Mouse (Mus musculus): ENCODE measurements around the gene Klrk1. TPM values are rescaled to one million over a fixed set of nuclear protein-coding genes. Genes with fewer than 3 reads are reported as not detected.

Gene Klrk1
- 4.8 TPM for total RNA-seq (2023)

DNA sequence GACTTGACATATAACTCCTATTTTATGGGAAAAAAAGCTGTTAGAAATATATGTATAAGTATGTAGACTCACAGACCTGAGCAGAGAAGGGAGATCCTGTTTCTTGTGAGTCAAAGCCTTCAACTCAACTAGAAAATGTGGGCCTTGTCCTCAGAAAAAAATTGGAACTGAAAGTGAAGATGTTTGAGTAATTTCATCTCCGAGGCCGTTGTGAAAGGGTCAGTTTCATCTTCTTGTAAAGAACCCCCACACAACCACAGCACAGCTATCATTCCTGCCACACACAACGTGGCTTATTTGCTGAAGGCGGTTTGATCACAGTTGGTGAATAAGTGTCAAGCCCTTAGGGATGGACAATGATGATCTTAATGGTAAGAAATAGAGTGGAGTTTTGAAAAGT, at the start of gene Klrk1:
TSS of gene Klrk1 (minus strand) at position 130 of the 400 bp plus-strand sequence.

DNA sequence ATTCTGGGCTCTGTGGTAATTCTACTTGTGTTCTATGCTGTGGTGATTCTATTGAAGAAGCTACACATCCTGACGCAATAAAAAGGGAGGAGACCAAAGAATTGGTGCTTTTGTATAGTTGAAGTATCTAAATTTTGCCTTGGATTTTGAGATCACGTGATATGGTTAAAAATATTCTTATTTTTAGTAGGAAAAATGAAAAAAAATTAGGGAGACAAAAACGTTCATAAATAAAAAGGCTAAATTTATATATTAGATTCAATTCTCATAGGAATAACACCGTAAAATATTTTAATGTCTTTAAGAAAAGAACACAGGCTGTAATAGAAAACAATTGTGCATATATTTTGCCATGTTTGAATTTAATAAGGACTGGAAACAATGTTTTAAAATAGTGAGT, 36.9 kb upstream of the Klrk1 start, which contains the start of gene Klrc2:
TSS of gene Klrc2 (minus strand) at position 101 of the 400 bp plus-strand sequence.

DNA sequence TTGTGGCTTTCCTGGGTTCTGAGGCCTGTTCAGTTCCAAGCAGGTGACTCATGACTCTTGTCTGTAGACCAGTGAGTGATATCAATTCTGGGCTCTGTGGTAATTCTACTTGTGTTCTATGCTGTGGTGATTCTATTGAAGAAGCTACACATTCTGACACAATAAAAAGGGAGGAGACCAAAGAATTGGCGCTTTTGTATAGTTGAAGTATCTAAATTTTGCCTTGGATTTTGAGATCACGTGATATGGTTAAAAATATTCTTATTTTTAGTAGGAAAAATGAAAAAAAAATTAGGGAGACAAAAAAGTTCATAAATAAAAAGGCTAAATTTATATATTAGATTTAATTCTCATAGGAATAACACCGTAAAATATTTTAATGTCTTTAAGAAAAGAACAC, 19.6 kb upstream of the Klrk1 start, which contains the start of gene Klrc3:
TSS of gene Klrc3 (minus strand) at position 101 of the 400 bp plus-strand sequence.

DNA sequence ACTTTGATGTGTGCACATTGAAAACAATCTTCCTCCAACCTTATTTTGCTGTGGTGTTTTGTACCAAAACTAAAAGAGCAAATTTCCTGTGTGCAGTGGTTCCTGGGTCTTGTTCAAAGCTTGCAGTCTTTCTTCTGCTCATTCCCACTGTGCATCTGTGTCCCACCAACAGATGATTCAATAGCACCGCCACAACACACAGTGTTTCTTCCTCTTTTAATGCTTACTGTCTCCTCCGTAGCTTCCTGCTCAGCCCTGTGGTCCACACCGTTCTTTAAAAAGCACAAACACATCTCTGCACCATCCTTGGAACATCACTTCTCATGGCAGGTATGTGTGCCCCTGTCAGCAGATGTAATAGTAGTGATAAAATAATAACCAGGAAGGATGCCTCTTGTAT, 32.2 kb downstream of the Klrk1 start, which contains the start of gene Klrd1:
TSS of gene Klrd1 (plus strand) at position 275 of the 400 bp plus-strand sequence.

DNA sequence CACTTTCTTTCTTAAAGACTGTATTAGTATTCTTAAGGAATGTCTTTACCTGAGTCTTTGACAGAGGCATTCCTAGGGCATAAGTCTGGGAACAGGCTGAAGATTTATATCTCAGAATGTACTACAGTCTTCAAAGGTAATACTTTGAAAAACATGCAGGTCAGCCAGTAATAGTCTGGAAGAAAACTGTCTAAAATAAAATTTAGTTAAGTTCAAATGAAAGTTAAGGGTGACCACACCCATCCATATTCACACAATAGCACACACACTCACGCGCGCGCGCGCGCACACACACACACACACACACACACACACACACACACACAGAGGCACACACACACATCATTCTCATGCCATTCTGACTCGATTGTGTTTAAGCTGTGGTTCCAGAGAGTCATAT, 46.1 kb downstream of the Klrk1 start, which contains the start of gene Klre1:
TSS of gene Klre1 (plus strand) at position 301 of the 400 bp plus-strand sequence.

Other genes with a start within 250 kb of the Klrk1 start
- not detected for gene Clec12b, start 238.0 kb downstream of the Klrk1 start, total RNA-seq (2023)
- gene Clec1b, start 226.6 kb downstream of the Klrk1 start, total RNA-seq (2023): not detected
- gene Clec9a, start 215.0 kb downstream of the Klrk1 start, total RNA-seq (2023): 2.5 TPM
- not detected for gene Clec1a, start 171.9 kb downstream of the Klrk1 start, total RNA-seq (2023)
- gene Olr1, start 116.7 kb downstream of the Klrk1 start, total RNA-seq (2023): not detected
- not detected for gene Tmem52b, start 111.3 kb downstream of the Klrk1 start, total RNA-seq (2023)
- gene Gabarapl1, start 90.7 kb downstream of the Klrk1 start, total RNA-seq (2023): 14.8 TPM
- gene Klre1, start 46.0 kb downstream of the Klrk1 start, total RNA-seq (2023): 6.3 TPM
- 82.5 TPM for gene Klrd1, start 32.1 kb downstream of the Klrk1 start, total RNA-seq (2023)
- gene Klrc3, start 19.5 kb upstream of the Klrk1 start, total RNA-seq (2023): 1.7 TPM
- 2.3 TPM for gene Klrc2, start 36.8 kb upstream of the Klrk1 start, total RNA-seq (2023)
- 6.3 TPM for gene Klrc1, start 55.1 kb upstream of the Klrk1 start, total RNA-seq (2023)
- 1.8 TPM for gene Klri1, start 93.3 kb upstream of the Klrk1 start, total RNA-seq (2023)
- 0.80 TPM for gene Klri2, start 116.6 kb upstream of the Klrk1 start, total RNA-seq (2023)
- not detected for gene Gm156, start 160.4 kb upstream of the Klrk1 start, total RNA-seq (2023)
- not detected for gene Gm17631, start 238.8 kb upstream of the Klrk1 start, total RNA-seq (2023)

All from CD4-positive naive resting alpha-beta T cell, adult 57 days (primary cell).